Mouse (Mus musculus) limb, embryonic 15.5 days (tissue): ENCODE results near the gene Pfkfb3. TPM values are rescaled to one million over a fixed set of nuclear protein-coding genes. Genes with fewer than 3 reads are reported as not detected.

Experiments used
- ATAC-seq: fragments of 200-750 bp; cut with Nextera tagmentation; 2 replicates; pipeline ENCODE4 v1.8.0; 2017; ENCODE audit warnings: low read depth, moderate TSS enrichment; ENCODE audit not compliant: insufficient number of reproducible peaks, low FRiP score, low TSS enrichment
- H3K27ac ChIP-seq: fragments of 300-500 bp; sonication (generic); 2 replicates; pipeline ENCODE4 v1.5.1; 2015; ENCODE audit warnings: moderate library complexity, mild to moderate bottlenecking, inconsistent platforms
- H3K27me3 ChIP-seq: fragments of 300-500 bp; sonication (generic); 2 replicates; pipeline ENCODE4 v1.6.1; 2015; ENCODE audit warnings: inconsistent platforms
- H3K36me3 ChIP-seq: fragments of 300-500 bp; sonication (generic); 2 replicates; pipeline ENCODE4 v1.6.1; 2015; ENCODE audit warnings: inconsistent platforms
- H3K4me1 ChIP-seq: fragments of 300-500 bp; sonication (generic); 2 replicates; pipeline ENCODE4 v1.6.1; 2015; ENCODE audit warnings: inconsistent platforms
- H3K4me2 ChIP-seq: fragments of 300-500 bp; sonication (generic); 2 replicates; pipeline ENCODE4 v1.6.1; 2015; ENCODE audit warnings: mild to moderate bottlenecking, inconsistent platforms
- H3K4me3 ChIP-seq: fragments of 300-500 bp; sonication (generic); 2 replicates; pipeline ENCODE4 v1.5.1; 2015; ENCODE audit warnings: mild to moderate bottlenecking, inconsistent platforms
- H3K9ac ChIP-seq: fragments of 300-500 bp; sonication (generic); 2 replicates; pipeline ENCODE4 v1.6.1; 2015; ENCODE audit warnings: inconsistent platforms
- H3K9me3 ChIP-seq: fragments of 300-500 bp; sonication (generic); 2 replicates; pipeline ENCODE4 v1.6.1; 2016; ENCODE audit warnings: inconsistent platforms
- WGBS: fragments of 180-500 bp; shearing (Covaris S2); methylation state at CpG from one replicate; pipeline ENCODE4 v1.1.7; 2015; 5-methylcytosine and 5-hydroxymethylcytosine counted together
- polyA plus RNA-seq: library from polyadenylated mRNA; unstranded; fragments of >200 nt; fragmentation: Nextera tagmentation; extraction: Ambion mirVana; gene quantifications from 2 replicates; pipeline ENCODE4 v1.2.1, GENCODE M21; 2015

Pfkfb3 gene
- polyA plus RNA-seq, 1 experiment from 2014 or later, result 18.8 TPM

DNA sequence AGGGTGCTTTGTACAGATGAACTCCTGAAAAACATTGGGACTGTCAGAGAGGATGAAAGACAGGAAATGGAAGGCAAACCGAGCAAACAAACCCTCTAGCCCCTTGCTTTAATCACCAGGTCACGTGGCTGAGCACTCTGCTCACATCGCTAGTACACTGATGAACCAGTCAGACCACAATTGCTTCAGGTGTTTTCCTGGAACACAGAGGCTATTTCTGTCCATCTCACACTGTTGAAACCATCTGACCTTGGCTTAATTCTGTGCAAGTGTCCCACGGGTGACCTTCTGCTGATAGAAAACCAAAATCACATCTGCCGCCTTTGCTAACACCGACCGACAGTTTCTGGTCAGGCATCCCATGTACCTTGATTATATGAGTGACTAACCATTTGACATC lies 96.0 kb downstream of the Pfkfb3 start:
- Histone ChIP-seq H3K4me3 (no peak overlapping the region), H3K9me3 (no peaks in the 10 kb centered on the region), H3K36me3 (no peaks in the 10 kb centered on the region), H3K4me1 (no peaks in the 10 kb centered on the region), H3K27ac (no peak overlapping the region), H3K27me3 (no peaks in the 10 kb centered on the region), H3K9ac (no peak overlapping the region), H3K4me2 (no peak overlapping the region)
- ATAC-seq, result no peak
- WGBS, result 65% methylated on average over 7 of the region's 7 CpGs

DNA sequence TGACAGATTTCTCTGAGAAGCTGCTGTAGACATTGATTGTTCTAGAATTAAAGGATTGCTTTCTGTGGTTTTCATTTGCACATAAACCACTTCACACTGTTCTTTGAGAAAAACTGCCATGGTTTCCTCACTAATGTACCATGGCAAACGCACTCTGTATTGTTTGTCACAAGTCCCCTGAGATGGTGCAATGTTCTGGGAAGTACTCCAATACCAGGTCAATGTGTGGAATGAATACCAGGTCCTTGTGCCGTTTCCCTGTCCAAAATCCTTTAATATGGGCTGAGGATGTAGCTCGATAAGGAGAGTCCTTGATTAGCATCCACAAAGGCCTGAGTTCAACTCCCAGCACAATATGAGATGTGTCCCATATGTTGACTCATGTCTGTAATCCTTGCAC lies 105.2 kb downstream of the Pfkfb3 start:
- ATAC-seq, result no peak
- H3K4me3 ChIP-seq, result no peak overlapping the region
- no peaks in the 10 kb centered on the region for H3K27me3 ChIP-seq
- H3K9me3 ChIP-seq, result no peaks in the 10 kb centered on the region
- no peaks in the 10 kb centered on the region for H3K36me3 ChIP-seq
- no peak overlapping the region for H3K9ac ChIP-seq
- H3K4me2 ChIP-seq, result no peak overlapping the region
- no peaks in the 10 kb centered on the region for H3K4me1 ChIP-seq
- 73% methylated on average over 3 of the region's 3 CpGs for WGBS
- H3K27ac ChIP-seq, result no peak overlapping the region

DNA sequence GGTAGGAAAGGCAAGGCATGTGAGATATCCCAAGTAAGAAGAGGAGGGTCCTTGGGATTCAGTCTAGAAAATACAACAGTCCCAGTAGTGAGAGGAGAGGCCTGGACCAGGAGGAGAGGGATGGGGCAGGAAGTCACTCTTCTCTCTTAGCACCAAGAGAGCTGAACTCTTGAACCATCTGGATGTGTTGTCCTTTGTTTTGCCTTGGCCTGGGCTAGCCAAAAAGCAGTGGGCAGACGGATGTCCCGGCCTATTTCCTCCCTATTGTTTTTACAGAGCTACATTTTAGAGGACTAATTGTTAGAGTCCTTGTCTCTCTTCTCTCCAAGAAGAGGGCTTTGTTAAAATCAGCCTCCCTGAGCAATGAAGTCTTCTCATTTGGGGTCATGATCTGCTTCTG lies 106.0 kb downstream of the Pfkfb3 start:
- no peak overlapping the region for H3K4me3 ChIP-seq
- no peaks in the 10 kb centered on the region for H3K4me1 ChIP-seq
- H3K9ac ChIP-seq, result no peak overlapping the region
- WGBS, result 78% methylated on average over 2 of the region's 2 CpGs
- no peaks in the 10 kb centered on the region for H3K27me3 ChIP-seq
- H3K27ac ChIP-seq, result no peak overlapping the region
- H3K4me2 ChIP-seq, result no peak overlapping the region
- ATAC-seq, result no peak
- no peaks in the 10 kb centered on the region for H3K36me3 ChIP-seq
- no peaks in the 10 kb centered on the region for H3K9me3 ChIP-seq

DNA sequence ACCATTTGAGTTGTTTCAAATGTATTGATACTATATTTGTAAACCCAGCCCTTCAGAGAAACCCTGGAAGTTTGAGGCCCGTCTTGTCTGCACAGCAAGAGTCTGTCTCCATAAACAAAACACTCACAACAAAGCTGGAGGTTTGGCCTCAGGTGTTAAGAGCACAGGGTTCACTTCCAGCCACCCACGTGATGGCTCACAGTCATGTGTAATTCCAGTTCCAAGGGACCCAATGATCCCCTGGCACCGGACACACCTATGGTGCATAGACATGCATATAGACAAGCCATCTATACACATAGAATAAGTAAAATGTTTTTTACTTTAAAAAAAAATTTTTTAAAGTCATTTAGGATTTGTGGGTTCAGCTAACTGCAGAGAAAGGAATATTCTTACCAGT lies 108.2 kb downstream of the Pfkfb3 start:
- 78% methylated on average over 3 of the region's 3 CpGs for WGBS
- H3K9ac ChIP-seq, result no peak overlapping the region
- no peaks in the 10 kb centered on the region for H3K4me1 ChIP-seq
- no peaks in the 10 kb centered on the region for H3K36me3 ChIP-seq
- H3K27ac ChIP-seq, result no peak overlapping the region
- H3K4me2 ChIP-seq, result no peak overlapping the region
- ATAC-seq, result no peak
- no peaks in the 10 kb centered on the region for H3K9me3 ChIP-seq
- no peaks in the 10 kb centered on the region for H3K27me3 ChIP-seq
- no peak overlapping the region for H3K4me3 ChIP-seq

DNA sequence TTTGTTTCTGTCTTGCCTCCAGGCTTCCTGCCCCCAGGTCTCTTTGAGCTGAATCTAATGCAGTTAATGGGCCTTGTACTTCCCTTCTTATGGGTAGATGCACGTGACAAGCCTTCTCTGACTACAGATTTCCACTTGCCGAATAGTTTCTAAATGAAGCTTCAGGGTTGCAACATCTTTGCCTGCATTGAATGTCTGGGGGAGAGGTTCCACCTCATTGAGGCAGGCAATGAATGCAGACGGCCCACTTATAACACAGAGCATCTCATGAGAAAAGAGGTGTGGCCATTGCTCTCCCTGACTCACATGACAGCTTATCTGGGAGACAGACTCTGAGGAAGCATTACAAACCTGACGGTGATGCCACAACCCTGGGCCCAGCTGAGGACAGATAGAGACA lies 112.0 kb downstream of the Pfkfb3 start:
- H3K27me3 ChIP-seq, result no peaks in the 10 kb centered on the region
- H3K4me3 ChIP-seq, result no peak overlapping the region
- no peak for ATAC-seq
- H3K9ac ChIP-seq, result no peak overlapping the region
- no peaks in the 10 kb centered on the region for H3K4me1 ChIP-seq
- H3K36me3 ChIP-seq, result no peaks in the 10 kb centered on the region
- H3K27ac ChIP-seq, result no peak overlapping the region
- no peak overlapping the region for H3K4me2 ChIP-seq
- no peaks in the 10 kb centered on the region for H3K9me3 ChIP-seq
- 59% methylated on average over 4 of the region's 4 CpGs for whole genome bisulfite sequencing

DNA sequence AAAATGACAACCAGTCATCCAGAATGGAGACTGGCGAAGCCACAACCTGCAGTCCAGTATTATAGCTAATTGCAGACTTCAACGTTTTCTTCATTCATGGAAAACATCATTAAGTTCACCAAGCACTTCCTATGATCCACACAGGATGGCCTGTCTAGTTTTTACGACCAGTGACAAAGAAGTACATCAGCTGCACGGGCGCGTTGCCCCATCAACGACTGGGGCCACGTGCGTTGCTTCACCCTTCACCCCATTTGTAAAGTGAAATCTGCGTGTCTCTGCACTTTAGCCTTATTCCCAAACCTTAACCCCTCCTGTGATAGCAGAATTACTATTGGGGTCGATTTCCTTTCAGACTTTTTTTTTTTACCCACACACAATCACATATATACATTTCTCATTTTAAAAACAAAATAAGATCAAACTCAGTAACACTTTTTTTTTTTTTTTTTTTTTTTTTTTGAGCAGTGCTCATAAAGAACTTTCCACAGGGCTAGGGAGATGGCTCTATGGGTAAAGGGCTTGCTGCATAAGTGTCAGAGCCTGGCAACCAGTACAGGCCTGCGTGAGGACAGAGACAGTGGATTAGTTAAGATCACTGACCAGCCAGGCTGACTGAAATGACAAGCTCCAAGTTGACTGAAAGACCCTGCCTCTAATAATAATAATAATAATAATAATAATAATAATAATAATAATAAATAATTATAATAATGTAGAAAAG lies 115.5 kb downstream of the Pfkfb3 start:
- no peaks in the 10 kb centered on the region for H3K9me3 ChIP-seq
- no peak overlapping the region for H3K27ac ChIP-seq
- no peak overlapping the region for H3K9ac ChIP-seq
- H3K4me2 ChIP-seq, result no peak overlapping the region
- no peak for ATAC-seq
- H3K27me3 ChIP-seq, result no peaks in the 10 kb centered on the region
- 46% methylated on average over 12 of the region's 12 CpGs for WGBS
- no peaks in the 10 kb centered on the region for H3K4me1 ChIP-seq
- H3K36me3 ChIP-seq, result no peaks in the 10 kb centered on the region
- H3K4me3 ChIP-seq, result no peak overlapping the region

DNA sequence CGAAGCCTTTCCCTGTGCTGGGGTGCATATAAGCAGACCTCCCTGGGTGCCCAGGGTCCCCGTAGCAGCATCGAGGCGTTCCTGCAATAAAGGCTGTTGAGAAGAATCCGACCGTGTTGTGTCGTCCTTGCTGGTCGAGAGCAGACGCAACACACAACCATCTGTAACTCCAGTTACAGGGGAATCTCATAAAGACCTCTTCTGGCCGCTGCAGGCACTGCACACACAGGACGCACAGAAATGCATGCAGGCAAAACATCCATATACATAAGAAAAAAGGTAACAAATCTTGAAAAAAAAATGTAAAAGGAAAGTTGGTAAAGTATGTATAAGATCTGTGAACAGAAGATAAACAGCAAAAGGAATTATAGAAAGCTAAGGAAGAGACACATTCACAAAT lies 117.5 kb downstream of the Pfkfb3 start:
- H3K27me3 ChIP-seq, result no peaks in the 10 kb centered on the region
- no peaks in the 10 kb centered on the region for H3K9me3 ChIP-seq
- H3K4me2 ChIP-seq, result no peak overlapping the region
- no peak overlapping the region for H3K9ac ChIP-seq
- no peak overlapping the region for H3K27ac ChIP-seq
- H3K4me1 ChIP-seq, result no peaks in the 10 kb centered on the region; the same call in 1 of the 2 replicates
- WGBS, result 92% methylated on average over 11 of the region's 11 CpGs
- H3K36me3 ChIP-seq, result no peaks in the 10 kb centered on the region
- no peak overlapping the region for H3K4me3 ChIP-seq
- no peak for ATAC-seq

DNA sequence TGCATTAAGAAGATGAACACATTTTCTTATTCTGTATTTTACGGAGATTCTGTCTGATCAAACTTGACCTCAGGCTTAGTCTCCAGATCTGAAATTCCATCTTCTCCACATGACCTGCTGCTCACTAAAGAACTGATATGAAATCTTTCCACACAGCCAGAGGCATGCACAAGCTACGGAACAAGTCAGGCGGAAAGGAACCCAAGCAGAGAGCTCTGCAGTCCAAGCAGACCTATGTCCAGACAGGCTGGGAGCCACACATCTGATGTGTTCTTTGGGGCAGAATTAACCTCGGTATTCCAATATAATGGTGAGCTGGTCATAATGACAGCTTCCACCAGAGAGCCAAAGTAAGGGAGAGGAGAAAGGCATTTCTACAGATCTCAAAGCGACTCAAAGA lies 120.5 kb downstream of the Pfkfb3 start:
- Histone ChIP-seq H3K4me3 (no peak overlapping the region), H3K4me1 (peaks cover 2% of the 10 kb centered on the region; the same call in 1 of the 2 replicates), H3K9ac (no peak overlapping the region), H3K27ac (no peak overlapping the region), H3K9me3 (no peaks in the 10 kb centered on the region), H3K4me2 (no peak overlapping the region), H3K27me3 (no peaks in the 10 kb centered on the region), H3K36me3 (no peaks in the 10 kb centered on the region)
- WGBS, result 86% methylated on average over 5 of the region's 5 CpGs
- no peak for ATAC-seq

DNA sequence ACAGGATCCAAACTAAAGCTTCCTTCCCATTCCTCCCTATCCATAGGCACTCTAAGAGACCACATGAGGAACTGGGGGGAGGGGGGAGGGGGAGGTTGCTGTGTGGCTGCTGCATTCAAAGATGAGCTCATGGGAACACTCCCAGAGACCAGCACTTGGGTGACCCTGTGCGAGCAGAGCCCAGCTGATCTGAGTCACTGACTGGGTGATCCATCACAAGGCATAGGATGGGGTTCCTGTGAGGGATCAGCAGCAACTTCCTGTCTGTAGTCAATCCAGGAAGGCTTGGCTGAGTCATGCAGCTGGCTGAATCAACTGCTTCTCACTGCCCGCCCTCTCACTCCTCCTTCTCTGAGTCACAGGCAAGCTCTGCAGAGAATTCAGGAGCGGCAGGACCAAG lies 124.3 kb downstream of the Pfkfb3 start:
- Histone ChIP-seq H3K4me3 (no peak overlapping the region), H3K4me1 (peaks cover 2% of the 10 kb centered on the region; the same call in 1 of the 2 replicates), H3K4me2 (no peak overlapping the region), H3K27me3 (no peaks in the 10 kb centered on the region), H3K9ac (no peak overlapping the region), H3K27ac (no peak overlapping the region), H3K9me3 (no peaks in the 10 kb centered on the region), H3K36me3 (no peaks in the 10 kb centered on the region)
- ATAC-seq, result peak; percentile 52
- 19% methylated on average over 3 of the region's 3 CpGs for WGBS

DNA sequence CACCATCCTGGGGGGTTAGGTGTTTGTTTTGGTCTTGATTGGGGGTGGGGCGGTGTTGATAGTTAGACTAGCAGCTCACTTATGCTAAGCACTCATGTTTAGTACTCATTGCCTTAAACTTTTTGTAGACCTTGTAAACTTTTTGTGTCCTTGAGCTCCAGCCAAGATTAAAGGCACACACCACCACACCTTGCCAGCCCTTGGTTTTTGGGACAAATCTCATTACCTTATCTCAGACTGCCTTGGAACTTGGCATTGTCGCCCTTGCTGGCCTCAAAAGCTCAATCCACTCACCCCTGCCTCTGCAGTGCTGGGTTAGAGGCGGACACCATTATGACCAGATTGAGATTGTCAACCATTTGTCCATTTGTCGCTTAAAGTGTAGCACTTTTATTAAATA lies 125.3 kb downstream of the Pfkfb3 start:
- H3K9me3 ChIP-seq, result no peaks in the 10 kb centered on the region
- H3K4me3 ChIP-seq, result no peak overlapping the region
- no peak overlapping the region for H3K27ac ChIP-seq
- 92% methylated on average over 4 of the region's 4 CpGs for WGBS
- ATAC-seq, result no peak
- H3K36me3 ChIP-seq, result no peaks in the 10 kb centered on the region
- peaks cover 2% of the 10 kb centered on the region; the same call in 1 of the 2 replicates for H3K4me1 ChIP-seq
- H3K9ac ChIP-seq, result no peak overlapping the region
- no peak overlapping the region for H3K4me2 ChIP-seq
- H3K27me3 ChIP-seq, result no peaks in the 10 kb centered on the region

DNA sequence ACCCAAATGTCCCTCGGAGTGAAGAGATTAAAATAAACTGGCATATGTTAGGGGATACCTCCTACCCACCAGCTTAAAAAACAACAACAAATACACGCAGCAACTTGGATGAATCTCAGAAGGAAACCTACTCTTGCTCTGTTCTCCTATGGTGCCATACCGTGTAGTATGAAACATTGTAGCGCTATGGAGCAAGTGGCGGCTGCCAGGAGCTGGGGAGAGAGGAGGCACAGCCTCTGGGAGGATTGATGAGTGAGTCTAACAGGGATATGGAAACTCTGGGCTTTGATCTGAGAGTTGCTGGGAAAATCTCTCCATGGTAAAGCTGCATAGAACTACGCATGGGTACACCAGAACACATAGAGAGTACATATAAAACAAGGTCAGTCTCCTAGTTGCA lies 126.3 kb downstream of the Pfkfb3 start:
- Histone ChIP-seq H3K27me3 (no peaks in the 10 kb centered on the region), H3K36me3 (no peaks in the 10 kb centered on the region), H3K4me2 (no peak overlapping the region), H3K9ac (no peak overlapping the region), H3K4me3 (no peak overlapping the region), H3K4me1 (peaks cover 2% of the 10 kb centered on the region; the same call in 1 of the 2 replicates), H3K9me3 (no peaks in the 10 kb centered on the region), H3K27ac (no peak overlapping the region)
- ATAC-seq, result no peak
- 88% methylated on average over 6 of the region's 6 CpGs for WGBS

DNA sequence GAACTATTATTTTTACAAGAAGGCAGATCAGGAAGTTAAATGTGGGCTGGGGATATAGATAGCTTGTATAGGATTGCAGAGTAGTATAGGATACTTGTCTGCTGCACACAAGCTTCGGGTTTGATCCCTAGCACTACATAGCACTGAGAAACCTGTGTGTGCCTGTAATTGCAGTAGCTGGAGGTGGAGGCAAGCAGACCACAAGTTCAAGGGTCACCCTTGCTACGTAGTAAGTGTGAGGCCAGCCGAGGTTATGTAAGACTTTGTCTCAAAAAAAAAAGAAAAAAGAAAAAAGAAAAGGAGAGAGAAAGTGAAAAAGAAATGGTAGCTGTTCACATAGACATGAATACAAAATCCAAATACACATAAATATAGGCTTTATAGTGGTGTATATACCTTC lies 127.5 kb downstream of the Pfkfb3 start:
- Histone ChIP-seq H3K9ac (no peak overlapping the region), H3K27me3 (no peaks in the 10 kb centered on the region), H3K4me2 (no peak overlapping the region), H3K27ac (no peak overlapping the region), H3K36me3 (no peaks in the 10 kb centered on the region), H3K4me3 (no peak overlapping the region), H3K9me3 (no peaks in the 10 kb centered on the region), H3K4me1 (peaks cover 2% of the 10 kb centered on the region; the same call in 1 of the 2 replicates)
- ATAC-seq, result no peak
- 49% methylated on average over 3 of the region's 3 CpGs for WGBS
